Mouse (Mus musculus) MEL (cell line): ENCODE results near the gene Birc5. TPM values are rescaled to one million over a fixed set of nuclear protein-coding genes. Genes with fewer than 3 reads are reported as not detected.

Source experiments
- DNase-seq: peaks from one replicate; pipeline ENCODE4 v3.0.0; 2011; ENCODE audit warnings: low read depth, low spot score
- H3K27ac ChIP-seq: 2 replicates; pipeline ENCODE4 v1.5.1; 2012; ENCODE audit warnings: low read depth, mild to moderate bottlenecking, control low read depth, low read length, moderate library complexity; ENCODE audit not compliant: control insufficient read depth
- H3K27me3 ChIP-seq, 2 experiments: fragments of 150-350 bp in 1 of 2; sonication (generic) in 1 of 2; 2 replicates each; pipeline ENCODE4 v1.6.1; 2012; ENCODE audit warnings: low read length in 2 of 2, mild to moderate bottlenecking in 2 of 2, improper control_type of control experiment in 1 of 2, moderate library complexity in 1 of 2; ENCODE audit not compliant: insufficient read depth in 2 of 2, control insufficient read depth in 1 of 2
- H3K36me3 ChIP-seq, 2 experiments: 2 replicates each; pipeline ENCODE4 v1.6.1; 2012 to 2014; ENCODE audit warnings: low read length in 2 of 2, improper control_type of control experiment in 1 of 2, inconsistent platforms in 1 of 2, mild to moderate bottlenecking in 1 of 2; ENCODE audit not compliant: insufficient read depth in 2 of 2, control insufficient read depth in 1 of 2
- H3K4me1 ChIP-seq, 2 experiments: fragments of 150-350 bp in 1 of 2; sonication (generic) in 1 of 2; 2 replicates each; pipeline ENCODE4 v1.6.1; 2012; ENCODE audit warnings: low read length in 2 of 2, improper control_type of control experiment in 1 of 2, mild to moderate bottlenecking in 1 of 2; ENCODE audit not compliant: insufficient read depth in 2 of 2, control insufficient read depth in 1 of 2
- H3K4me3 ChIP-seq, 2 experiments: fragments of 150-350 bp in 1 of 2; sonication (generic) in 1 of 2; 2 replicates each; pipeline ENCODE4 v1.5.1; 2012; ENCODE audit warnings: low read depth in 2 of 2, low read length in 2 of 2, mild to moderate bottlenecking in 2 of 2, moderate library complexity in 2 of 2, control low read depth in 1 of 2, improper control_type of control experiment in 1 of 2; ENCODE audit not compliant: control insufficient read depth in 1 of 2, insufficient read depth in 1 of 2
- H3K79me2 ChIP-seq: 2 replicates; pipeline ENCODE4 v1.6.1; 2012; ENCODE audit warnings: mild to moderate bottlenecking, low read length, moderate library complexity; ENCODE audit not compliant: control insufficient read depth, poor library complexity, insufficient read depth
- H3K9ac ChIP-seq: 2 replicates; pipeline ENCODE4 v1.6.1; 2012; ENCODE audit warnings: low read depth, mild to moderate bottlenecking, control low read depth, low read length, moderate library complexity; ENCODE audit not compliant: control insufficient read depth, poor library complexity, severe bottlenecking
- H3K9me3 ChIP-seq: fragments of 150-350 bp; sonication (generic); replicated peaks from 2 replicates; pipeline ENCODE4 v1.6.1; 2012; ENCODE audit warnings: mild to moderate bottlenecking, low read length, improper control_type of control experiment, moderate library complexity; ENCODE audit not compliant: insufficient read depth
- BHLHE40 ChIP-seq: IDR thresholded peaks from 2 replicates; pipeline ENCODE4 v1.6.1; 2012; ENCODE audit warnings: low read depth, mild to moderate bottlenecking, inconsistent platforms, low read length, improper control_type of control experiment, borderline replicate concordance
- CHD1 ChIP-seq: IDR thresholded peaks from 2 replicates; pipeline ENCODE4 v1.6.1; 2012; ENCODE audit warnings: low read depth, mild to moderate bottlenecking, inconsistent platforms, low read length, improper control_type of control experiment
- CHD2 ChIP-seq: IDR thresholded peaks from 2 replicates; pipeline ENCODE4 v1.6.1; 2011; ENCODE audit warnings: low read length, improper control_type of control experiment
- EP300 ChIP-seq, 2 experiments: IDR thresholded peaks; 2 replicates each; pipeline ENCODE4 v1.6.1; 2011; ENCODE audit warnings: improper control_type of control experiment in 2 of 2, low read length in 2 of 2, low read depth in 1 of 2, mild to moderate bottlenecking in 1 of 2
- ETS1 ChIP-seq: IDR thresholded peaks from 2 replicates; pipeline ENCODE4 v1.6.1; 2012; ENCODE audit warnings: low read depth, mild to moderate bottlenecking, inconsistent platforms, low read length, improper control_type of control experiment, moderate library complexity
- GABPA ChIP-seq: IDR thresholded peaks from 2 replicates; pipeline ENCODE4 v1.6.1; 2012; ENCODE audit warnings: low read depth, mild to moderate bottlenecking, inconsistent platforms, low read length, improper control_type of control experiment, moderate library complexity
- GATA1 ChIP-seq: IDR thresholded peaks from 2 replicates; pipeline ENCODE4 v1.6.1; 2011; ENCODE audit warnings: low read depth, low read length, improper control_type of control experiment
- JUND ChIP-seq: IDR thresholded peaks from 2 replicates; pipeline ENCODE4 v1.6.1; 2011; ENCODE audit warnings: low read depth, mild to moderate bottlenecking, improper control_type of control experiment, low read length
- KAT2A ChIP-seq: conservative IDR thresholded peaks from 2 replicates; pipeline ENCODE4 v1.6.1; 2012; ENCODE audit warnings: low read depth, low read length, improper control_type of control experiment, inconsistent platforms
- MAFK ChIP-seq: IDR thresholded peaks from 2 replicates; pipeline ENCODE4 v1.6.1; 2011; ENCODE audit warnings: low read depth, mild to moderate bottlenecking, low read length, improper control_type of control experiment, borderline replicate concordance
- MAX ChIP-seq: IDR thresholded peaks from 2 replicates; pipeline ENCODE4 v1.6.1; 2011; ENCODE audit warnings: low read length, improper control_type of control experiment
- MAZ ChIP-seq: IDR thresholded peaks from 2 replicates; pipeline ENCODE4 v1.6.1; 2012; ENCODE audit warnings: low read depth, mild to moderate bottlenecking, inconsistent platforms, low read length, improper control_type of control experiment
- MEF2A ChIP-seq: IDR thresholded peaks from 2 replicates; pipeline ENCODE4 v1.6.1; 2014; ENCODE audit warnings: low read depth, mild to moderate bottlenecking, inconsistent platforms, low read length, improper control_type of control experiment; ENCODE audit not compliant: poor library complexity, insufficient replicate concordance, severe bottlenecking; ENCODE audit errors: extremely low read depth
- MYB ChIP-seq: IDR thresholded peaks from 2 replicates; pipeline ENCODE4 v1.6.1; 2011; ENCODE audit warnings: mild to moderate bottlenecking, low read depth, low read length, improper control_type of control experiment
- MYC ChIP-seq: IDR thresholded peaks from 2 replicates; pipeline ENCODE4 v1.6.1; 2011; ENCODE audit warnings: low read depth, mild to moderate bottlenecking, low read length, improper control_type of control experiment, moderate library complexity
- NELFE ChIP-seq: IDR thresholded peaks from 2 replicates; pipeline ENCODE4 v1.6.1; 2011; ENCODE audit warnings: low read depth, low read length, improper control_type of control experiment
- POLR2A ChIP-seq, 2 experiments: IDR thresholded peaks; 2 replicates each; pipeline ENCODE4 v1.6.1; 2011 to 2012; ENCODE audit warnings: low read length in 2 of 2, mild to moderate bottlenecking in 2 of 2, control low read depth in 1 of 2, improper control_type of control experiment in 1 of 2, low read depth in 1 of 2, moderate library complexity in 1 of 2; ENCODE audit not compliant: control insufficient read depth in 1 of 2, insufficient read depth in 1 of 2, poor library complexity in 1 of 2
- POLR2AphosphoS2 ChIP-seq: IDR thresholded peaks from 2 replicates; pipeline ENCODE4 v1.6.1; 2011; ENCODE audit warnings: low read length, improper control_type of control experiment
- POLR2AphosphoS5 ChIP-seq: IDR thresholded peaks from 2 replicates; pipeline ENCODE4 v1.6.1; 2012; ENCODE audit warnings: low read depth, borderline replicate concordance, mild to moderate bottlenecking, inconsistent platforms, low read length, moderate library complexity, mixed read lengths
- RAD21 ChIP-seq: IDR thresholded peaks from 2 replicates; pipeline ENCODE4 v1.6.1; 2011; ENCODE audit warnings: mild to moderate bottlenecking, low read depth, low read length, improper control_type of control experiment
- RCOR1 ChIP-seq: IDR thresholded peaks from 2 replicates; pipeline ENCODE4 v1.6.1; 2012; ENCODE audit warnings: low read depth, mild to moderate bottlenecking, inconsistent platforms, low read length, improper control_type of control experiment
- SMC3 ChIP-seq: IDR thresholded peaks from 2 replicates; pipeline ENCODE4 v1.6.1; 2011; ENCODE audit warnings: low read depth, low read length, improper control_type of control experiment
- TAL1 ChIP-seq: IDR thresholded peaks from 2 replicates; pipeline ENCODE4 v1.6.1; 2012; ENCODE audit warnings: mild to moderate bottlenecking, inconsistent platforms, low read length, moderate library complexity, mixed read lengths
- TBP ChIP-seq: IDR thresholded peaks from 2 replicates; pipeline ENCODE4 v1.8.0; 2011; ENCODE audit warnings: low read depth, low read length, improper control_type of control experiment
- TCF12 ChIP-seq: IDR thresholded peaks from 2 replicates; pipeline ENCODE4 v1.6.1; 2014; ENCODE audit warnings: low read depth, mild to moderate bottlenecking, inconsistent platforms, low read length, improper control_type of control experiment, moderate library complexity
- USF1 ChIP-seq: IDR thresholded peaks from 2 replicates; pipeline ENCODE4 v1.6.1; 2014; ENCODE audit warnings: low read depth, mild to moderate bottlenecking, inconsistent platforms, low read length, improper control_type of control experiment, moderate library complexity
- USF2 ChIP-seq, 2 experiments: IDR thresholded peaks; 2 replicates each; pipeline ENCODE4 v1.6.1; 2011 to 2012; ENCODE audit warnings: improper control_type of control experiment in 2 of 2, low read length in 2 of 2, borderline replicate concordance in 1 of 2, inconsistent platforms in 1 of 2, low read depth in 1 of 2, mild to moderate bottlenecking in 1 of 2; ENCODE audit not compliant: insufficient read depth in 1 of 2
- ZC3H11A ChIP-seq: IDR thresholded peaks from 2 replicates; pipeline ENCODE4 v1.6.1; 2012; ENCODE audit warnings: low read depth, mild to moderate bottlenecking, inconsistent platforms, low read length, improper control_type of control experiment
- ZKSCAN1 ChIP-seq: IDR thresholded peaks from 2 replicates; pipeline ENCODE4 v1.6.1; 2012; ENCODE audit warnings: low read depth, mild to moderate bottlenecking, inconsistent platforms, low read length, improper control_type of control experiment, moderate library complexity
- ZMIZ1 ChIP-seq: IDR thresholded peaks from 2 replicates; pipeline ENCODE4 v1.6.1; 2012; ENCODE audit warnings: low read depth, mild to moderate bottlenecking, inconsistent platforms, low read length, improper control_type of control experiment, moderate library complexity
- ZNF384 ChIP-seq: IDR thresholded peaks from 2 replicates; pipeline ENCODE4 v1.6.1; 2012; ENCODE audit warnings: low read depth, mild to moderate bottlenecking, inconsistent platforms, low read length, improper control_type of control experiment
- polyA plus RNA-seq, 2 experiments: library from polyadenylated mRNA; stranded (reverse) in 1 of 2; unstranded in 1 of 2; fragments of >175 nt in 1 of 2; fragments of >200 nt in 1 of 2; gene quantifications; 2 replicates each; pipeline versions ENCODE4 v1.2.1 to v1.2.4; 2012; ENCODE audit warnings: low replicate concordance in 2 of 2, low read depth in 1 of 2; ENCODE audit not compliant: insufficient read length in 2 of 2, insufficient read depth in 1 of 2, missing spikeins in 1 of 2
- total RNA-seq: library from RNA; depleted of rRNA; stranded (reverse); fragments of 300-350 nt; gene quantifications from 2 replicates; pipeline ENCODE4 v1.2.3, GENCODE M21; 2012

The Birc5 gene
- total and polyA plus RNA-seq, 3 experiments, result 214 to 242 TPM; not detected in 1

- TF ChIP-seq ZMIZ1 (peak; percentile 51), USF2 (IDR thresholded peaks at IDR 0.05; ENCODE audit: borderline replicate concordance in 1 of 2, insufficient read depth in 1 of 2, low read depth in 1 of 2, low read length in 2 of 2) (no peak), RAD21 (no peak), POLR2AphosphoS2 (peak; percentile 85)
Measured at GRCm38 (mm10) chr11:117809407-117810311, 39.4 kb upstream of the Birc5 start, which contains the start of the genes Gm20708 and Syngr2 (continued).

- Histone ChIP-seq H3K79me2 (peaks cover 36% of the 10 kb centered on the region), H3K27ac (peak overlapping the region; percentile 78), H3K9me3 (no peaks in the 10 kb centered on the region), H3K4me3 (peak overlapping the region; percentile 86 to 98), H3K27me3 (no peaks in the 10 kb centered on the region), H3K36me3 (peaks cover 2 to 8% of the 10 kb centered on the region in 2 experiments; a peak in 2 of 4 replicates), H3K9ac (peak overlapping the region; percentile 90), H3K4me1 (peaks cover 4 to 11% of the 10 kb centered on the region in 2 experiments)
- peak; percentile 95 for DNase-seq
- no peak for TF ChIP-seq GATA1
- TF ChIP-seq SMC3, result peak; percentile 21; the same call in 1 of the 2 replicates
- peak; percentile 81; the same call in 1 of the 2 replicates for TF ChIP-seq MAZ
- TF ChIP-seq ETS1, result no peak
- no peak for TF ChIP-seq TAL1
- TF ChIP-seq CHD1, result no peak
- no peak for TF ChIP-seq ZC3H11A
- peak in 1 of 2 experiments; percentile 11; a peak in 1 of 4 replicates for TF ChIP-seq EP300 (IDR thresholded peaks at IDR 0.05; ENCODE audit: low read depth in 1 of 2, low read length in 2 of 2)
- no peak for TF ChIP-seq GABPA
- TF ChIP-seq CHD2, result peak; percentile 5; the same call in 1 of the 2 replicates
- no peak for TF ChIP-seq JUND
- TF ChIP-seq KAT2A, result 0 out of 2 replicates have a peak, but pooled peaks have one; percentile 13
- TF ChIP-seq BHLHE40, result no peak
- no peak for TF ChIP-seq RAD21
- no peak for TF ChIP-seq USF1
- TF ChIP-seq POLR2AphosphoS5, result no peak
- 0 out of 2 replicates have a peak, but pooled peaks have one; percentile 18 for TF ChIP-seq ZKSCAN1
- peak; percentile 63 for TF ChIP-seq NELFE
- TF ChIP-seq MAX, result peak; percentile 8; the same call in 1 of the 2 replicates
- no peak for TF ChIP-seq ZNF384
- TF ChIP-seq POLR2AphosphoS2, result peak; percentile 82; the same call in 1 of the 2 replicates
- TF ChIP-seq ZMIZ1, result peak; percentile 33; the same call in 1 of the 2 replicates
- TF ChIP-seq TCF12, result 0 out of 2 replicates have a peak, but pooled peaks have one; percentile 10
- TF ChIP-seq RCOR1, result 0 out of 2 replicates have a peak, but pooled peaks have one; percentile 0
- TF ChIP-seq MYC, result no peak
- TF ChIP-seq MEF2A, result no peak
- TF ChIP-seq POLR2A (IDR thresholded peaks at IDR 0.05; ENCODE audit: control insufficient read depth in 1 of 2, insufficient read depth in 1 of 2, low read depth in 1 of 2, low read length in 2 of 2, poor library complexity in 1 of 2), result peak; percentile 44 to 59; a peak in 1 of 4 replicates
- no peak for TF ChIP-seq MAFK
- peak; percentile 93 for TF ChIP-seq TBP
- no peak for TF ChIP-seq MYB
Measured at GRCm38 (mm10) chr11:117810401-117811046, 38.5 kb upstream of the Birc5 start.
